ENCODE assay signal across 8 mouse cellular contexts in genomic region chr14:55643060-55643907, GRCm38 (mm10). TPM values are rescaled to one million over a fixed set of nuclear protein-coding genes. Genes with fewer than 3 reads are reported as not detected.
A peak's percentile ranks its signal among the peaks of the same experiment; 100 is the strongest.
DNase-seq lines count a peak whose midpoint lies in the region; ATAC-seq and TF ChIP-seq lines count a peak whose summit lies in the region.

TSS of gene Tm9sf1 (minus strand) at chr14:55643806.

- H3K27ac ChIP-seq in cortical plate, adult 2 months (ENCODE audit: insufficient read depth, low read length): peak within 1 kb of the TSS; percentile 95

- intact Hi-C loops in left cerebral cortex, postnatal 10 days (cut with DNase I): no loop called here

- peak; percentile 68 for ATAC-seq in activated CD4-positive, CD25-positive, alpha-beta regulatory T cell, adult 4 months
- ATAC-seq in inflammation-experienced regulatory T-cells, adult 6 months: peak; percentile 73
- peak; percentile 70 for ATAC-seq in megakaryocyte-erythroid progenitor cell, adult 5-6 weeks (replicated peaks; ENCODE audit: low FRiP score, low TSS enrichment, poor library complexity, severe bottlenecking)

- peak; percentile 36; the same call in 1 of the 2 replicates for TF ChIP-seq POLR2A in cortical plate, adult 2 months (IDR thresholded peaks at IDR 0.05; ENCODE audit: extremely low read depth, insufficient read depth, low read length)

- peak; percentile 82 for DNase-seq in gastrocnemius, postnatal 10 days
- DNase-seq in left cerebral cortex, postnatal 10 days (ENCODE audit: extremely low spot score in 1 of 2, low spot score in 2 of 2): peak; percentile 66 to 85
- peak; percentile 93 for DNase-seq in right cerebral cortex, postnatal 25 days
- DNase-seq in urinary bladder, postnatal 4 days (ENCODE audit: low spot score in 2 of 2): peak; percentile 79 to 84

- peak within 1 kb of the TSS; percentile 76 for H3K4me3 ChIP-seq in cortical plate, adult 2 months (ENCODE audit: insufficient read depth, low read length)

- H3K4me1 ChIP-seq in cortical plate, adult 2 months (ENCODE audit: control insufficient read depth, insufficient read depth, low read length): peaks cover 7% of the 10 kb centered on the region; the same call in 1 of the 2 replicates

- TF ChIP-seq CTCF in cortical plate, adult 2 months (IDR thresholded peaks at IDR 0.05; ENCODE audit: extremely low read depth, insufficient read depth, low read length): no peak

RNA-seq across cellular contexts. Expression of gene Tm9sf1, which starts in this region (rescaled TPM):
- 10 to 100 TPM; 38.8 to 49.2 TPM for polyA plus RNA-seq in activated CD4-positive, CD25-positive, alpha-beta regulatory T cell, adult 4 months (2017; shearing (Covaris generic))
- 30.8 and 33.7 TPM in 2 replicates for polyA plus RNA-seq in cortical plate, adult 2 months (2012; rRNA removed)
- 10 to 100 TPM; 29.2 to 33.2 TPM for total RNA-seq in gastrocnemius, postnatal 10 days (2021)
- polyA plus RNA-seq in inflammation-experienced regulatory T-cells, adult 6 months (2017; shearing (Covaris generic)): 10 to 100 TPM; 36.3 to 45.0 (median 39.3) TPM
- 10 to 100 TPM; 43.1 to 45.0 TPM for total RNA-seq in left cerebral cortex, postnatal 10 days (2021)
- total RNA-seq in megakaryocyte-erythroid progenitor cell, adult 5-6 weeks (2014; fragmentation: Nextera tagmentation): 43.8 and 52.6 TPM in 2 replicates
- 61.9 and 77.4 TPM in 2 replicates for total RNA-seq in megakaryocyte-erythroid progenitor cell, adult 5-6 weeks (2017)

Comparison
In these comparisons a context has a peak if more than half of its experiments do, and no peak if none do; other contexts are left out.
1. Peak in every context shown above with its lines: DNase-seq, ATAC-seq, H3K4me3 ChIP-seq and H3K27ac ChIP-seq.